Mouse (Mus musculus): ENCODE results near the gene Banf1. TPM values are rescaled to one million over a fixed set of nuclear protein-coding genes. Genes with fewer than 3 reads are reported as not detected.
A peak's percentile ranks its signal among the peaks of the same experiment; 100 is the strongest.

Gene Banf1
- 158 and 164 TPM in 2 replicates for polyA plus RNA-seq (2015; fragmentation: Nextera tagmentation; extraction: Ambion mirVana)

DNA sequence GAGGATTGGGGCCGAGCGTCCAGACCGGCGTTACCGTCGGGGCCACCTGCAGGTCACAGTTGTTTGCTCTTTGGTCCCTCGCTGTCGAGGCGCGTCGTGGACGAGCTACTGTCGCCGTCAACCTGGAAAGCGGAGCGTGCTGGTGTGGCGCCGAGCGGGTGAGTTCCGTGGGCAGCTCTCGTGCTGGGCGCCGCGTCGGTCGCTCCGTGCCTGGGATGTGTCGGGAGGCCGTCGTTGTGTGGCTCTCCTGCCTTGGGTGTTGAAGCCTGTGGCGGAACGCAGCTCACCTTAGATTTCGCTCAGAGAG is at the start of gene Banf1:
Gene Banf1, minus strand, starts transcription at position 116 of the 307 bp plus-strand sequence.
- no peaks in the 10 kb centered on the region for H3K27me3 ChIP-seq (ENCODE audit: insufficient read depth, low read length)
- peak within 1 kb of the TSS; percentile 97 for H3K27ac ChIP-seq (ENCODE audit: low read depth)
- TF ChIP-seq EP300 (IDR thresholded peaks at IDR 0.05; ENCODE audit: low read depth) (no peak), CTCF (IDR thresholded peaks at IDR 0.05; ENCODE audit: low read depth) (no peak)
- ATAC-seq (peak; percentile 8), DNase-seq (no peak)
- peaks cover 40% of the 10 kb centered on the region for H3K36me3 ChIP-seq (replicated peaks; ENCODE audit: insufficient read depth, low read length)
- peak within 1 kb of the TSS; percentile 79 for H3K9ac ChIP-seq (replicated peaks)
- 0% methylated on average over 31 of the region's 33 CpGs for WGBS (ENCODE audit: insufficient replicate concordance)
- peak within 1 kb of the TSS; percentile 71 for H3K4me3 ChIP-seq (ENCODE audit: low read depth, low read length)
- no peaks in the 10 kb centered on the region for H3K9me3 ChIP-seq (ENCODE audit: low read length)
- H3K4me2 ChIP-seq (ENCODE audit: low read depth, low read length): peak within 1 kb of the TSS; percentile 98
- H3K4me1 ChIP-seq (ENCODE audit: insufficient read depth): peaks cover 16% of the 10 kb centered on the region

DNA sequence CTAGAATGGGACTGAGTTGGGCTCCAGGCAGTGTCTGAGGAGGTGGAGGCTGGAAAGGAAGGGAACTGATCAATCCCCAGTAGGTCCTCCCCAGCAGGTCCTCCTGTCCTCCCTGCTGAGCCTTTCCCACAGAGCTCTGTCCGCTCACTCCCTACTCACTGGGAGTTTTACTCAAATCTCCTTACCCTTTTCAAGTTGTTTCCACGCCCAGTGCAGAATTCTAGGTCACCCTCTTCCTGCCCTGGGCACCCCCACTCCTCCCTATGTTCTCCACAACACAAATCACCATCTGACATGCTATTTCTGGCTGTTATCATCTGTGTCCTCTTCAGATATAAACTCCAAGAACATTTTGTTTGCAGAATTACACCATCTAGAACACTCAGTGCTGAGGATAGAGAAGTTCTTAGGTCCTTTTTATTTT is 47.6 kb upstream of the Banf1 start:
- H3K9ac ChIP-seq (replicated peaks): no peak overlapping the region
- TF ChIP-seq EP300 (IDR thresholded peaks at IDR 0.05; ENCODE audit: low read depth): peak; percentile 75
- no peak for TF ChIP-seq CTCF (IDR thresholded peaks at IDR 0.05; ENCODE audit: low read depth)
- DNase-seq (no peak), ATAC-seq (0 out of 2 replicates have a peak, but pooled peaks have one; percentile 40)
- peaks cover 8% of the 10 kb centered on the region for H3K36me3 ChIP-seq (replicated peaks; ENCODE audit: insufficient read depth, low read length)
- H3K4me1 ChIP-seq (ENCODE audit: insufficient read depth): peaks cover 9% of the 10 kb centered on the region
- WGBS (ENCODE audit: insufficient replicate concordance): 70% methylated on average over 2 of the region's 2 CpGs
- no peak overlapping the region for H3K4me3 ChIP-seq (ENCODE audit: low read depth, low read length)
- peak overlapping the region; percentile 55; the same call in 1 of the 2 replicates for H3K27ac ChIP-seq (ENCODE audit: low read depth)
- no peaks in the 10 kb centered on the region for H3K27me3 ChIP-seq (ENCODE audit: insufficient read depth, low read length)
- H3K4me2 ChIP-seq (ENCODE audit: low read depth, low read length): no peak overlapping the region
- H3K9me3 ChIP-seq (ENCODE audit: low read length): no peaks in the 10 kb centered on the region

DNA sequence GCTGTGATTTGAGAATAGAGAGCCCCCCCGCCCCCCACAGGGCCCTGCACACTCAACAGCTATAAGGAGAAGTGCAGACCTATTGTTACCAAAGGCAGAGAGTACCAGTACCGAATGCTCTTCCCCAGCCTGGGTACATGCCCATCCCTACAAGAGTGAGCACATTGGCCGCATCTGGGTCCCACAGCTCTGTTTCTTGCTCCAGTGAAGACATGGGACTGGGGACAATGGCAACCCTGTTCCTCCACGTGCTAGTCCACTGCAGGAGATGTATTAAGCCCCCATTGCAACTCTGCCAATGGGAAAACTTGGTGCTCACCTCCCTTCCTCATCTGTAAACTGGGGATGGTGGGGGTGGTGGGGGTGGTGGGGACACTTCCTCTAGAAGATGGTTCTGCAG is 46.9 kb upstream of the Banf1 start:
- Histone ChIP-seq H3K36me3 (replicated peaks; ENCODE audit: insufficient read depth, low read length) (peaks cover 8% of the 10 kb centered on the region), H3K9me3 (ENCODE audit: low read length) (no peaks in the 10 kb centered on the region), H3K9ac (replicated peaks) (no peak overlapping the region), H3K27me3 (ENCODE audit: insufficient read depth, low read length) (no peaks in the 10 kb centered on the region), H3K4me1 (ENCODE audit: insufficient read depth) (peaks cover 11% of the 10 kb centered on the region), H3K4me2 (ENCODE audit: low read depth, low read length) (no peak overlapping the region), H3K27ac (ENCODE audit: low read depth) (0 out of 2 replicates have a peak overlapping the region, but pooled peaks have one; percentile 55), H3K4me3 (ENCODE audit: low read depth, low read length) (no peak overlapping the region)
- ATAC-seq (no peak), DNase-seq (no peak)
- TF ChIP-seq EP300 (IDR thresholded peaks at IDR 0.05; ENCODE audit: low read depth) (no peak), CTCF (IDR thresholded peaks at IDR 0.05; ENCODE audit: low read depth) (no peak)
- 81% methylated on average over 4 of the region's 4 CpGs for WGBS (ENCODE audit: insufficient replicate concordance)

DNA sequence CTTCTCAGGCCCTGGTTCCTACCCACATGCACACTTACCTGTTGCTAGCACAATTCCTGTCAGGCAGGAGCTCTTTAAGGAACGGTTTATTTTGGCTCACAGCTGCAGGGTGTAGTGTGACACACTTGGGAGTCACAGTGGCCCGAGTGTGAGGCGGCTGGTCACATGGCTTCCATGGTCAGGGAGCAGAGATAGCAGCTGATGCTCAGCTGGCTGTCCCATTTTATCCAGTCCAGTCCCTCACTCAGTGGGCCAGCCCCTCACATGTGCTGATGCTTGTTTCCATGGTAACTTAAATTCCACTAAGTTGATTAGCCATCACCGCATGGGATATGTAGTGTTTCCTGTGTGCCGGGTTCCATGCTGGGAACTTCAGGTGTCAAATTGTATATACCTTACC is 45.0 kb upstream of the Banf1 start:
- ATAC-seq (no peak), DNase-seq (no peak)
- H3K27me3 ChIP-seq (ENCODE audit: insufficient read depth, low read length): no peaks in the 10 kb centered on the region
- no peak overlapping the region for H3K4me3 ChIP-seq (ENCODE audit: low read depth, low read length)
- TF ChIP-seq EP300 (IDR thresholded peaks at IDR 0.05; ENCODE audit: low read depth): no peak
- TF ChIP-seq CTCF (IDR thresholded peaks at IDR 0.05; ENCODE audit: low read depth): no peak
- no peak overlapping the region for H3K9ac ChIP-seq (replicated peaks)
- H3K27ac ChIP-seq (ENCODE audit: low read depth): no peak overlapping the region
- H3K9me3 ChIP-seq (ENCODE audit: low read length): no peaks in the 10 kb centered on the region
- peaks cover 23% of the 10 kb centered on the region for H3K4me1 ChIP-seq (ENCODE audit: insufficient read depth)
- H3K36me3 ChIP-seq (replicated peaks; ENCODE audit: insufficient read depth, low read length): no peaks in the 10 kb centered on the region
- no peak overlapping the region for H3K4me2 ChIP-seq (ENCODE audit: low read depth, low read length)
- 83% methylated on average over 5 of the region's 5 CpGs for WGBS (ENCODE audit: insufficient replicate concordance)

DNA sequence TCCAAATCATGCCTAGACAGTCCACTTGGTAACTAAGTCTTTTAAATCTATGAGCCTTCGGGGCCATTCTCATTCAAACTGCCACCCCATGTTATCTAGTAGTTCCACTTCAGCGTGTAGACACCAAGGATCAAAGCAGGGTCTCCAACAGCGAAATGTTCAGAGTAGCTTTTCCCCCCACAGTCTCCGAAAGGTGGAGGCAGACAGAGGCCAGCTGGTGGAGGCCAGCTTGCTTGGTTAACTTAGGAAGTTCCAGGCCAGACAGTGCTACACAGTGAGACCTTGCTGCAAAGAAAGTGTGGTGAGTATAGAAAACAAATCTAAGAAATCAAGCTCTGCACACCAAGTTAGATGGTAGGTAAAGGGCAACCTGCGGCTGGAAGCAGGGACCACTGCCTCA is 43.7 kb upstream of the Banf1 start:
- H3K9me3 ChIP-seq (ENCODE audit: low read length): no peaks in the 10 kb centered on the region
- no peak for ATAC-seq
- no peak for DNase-seq
- no peak overlapping the region for H3K4me3 ChIP-seq (ENCODE audit: low read depth, low read length)
- no peak overlapping the region for H3K27ac ChIP-seq (ENCODE audit: low read depth)
- no peak overlapping the region for H3K4me2 ChIP-seq (ENCODE audit: low read depth, low read length)
- no peaks in the 10 kb centered on the region for H3K36me3 ChIP-seq (replicated peaks; ENCODE audit: insufficient read depth, low read length)
- WGBS (ENCODE audit: insufficient replicate concordance): 89% methylated on average over 5 of the region's 5 CpGs
- no peak overlapping the region for H3K9ac ChIP-seq (replicated peaks)
- H3K4me1 ChIP-seq (ENCODE audit: insufficient read depth): peaks cover 26% of the 10 kb centered on the region
- TF ChIP-seq EP300 (IDR thresholded peaks at IDR 0.05; ENCODE audit: low read depth) (no peak), CTCF (IDR thresholded peaks at IDR 0.05; ENCODE audit: low read depth) (no peak)
- no peaks in the 10 kb centered on the region for H3K27me3 ChIP-seq (ENCODE audit: insufficient read depth, low read length)

DNA sequence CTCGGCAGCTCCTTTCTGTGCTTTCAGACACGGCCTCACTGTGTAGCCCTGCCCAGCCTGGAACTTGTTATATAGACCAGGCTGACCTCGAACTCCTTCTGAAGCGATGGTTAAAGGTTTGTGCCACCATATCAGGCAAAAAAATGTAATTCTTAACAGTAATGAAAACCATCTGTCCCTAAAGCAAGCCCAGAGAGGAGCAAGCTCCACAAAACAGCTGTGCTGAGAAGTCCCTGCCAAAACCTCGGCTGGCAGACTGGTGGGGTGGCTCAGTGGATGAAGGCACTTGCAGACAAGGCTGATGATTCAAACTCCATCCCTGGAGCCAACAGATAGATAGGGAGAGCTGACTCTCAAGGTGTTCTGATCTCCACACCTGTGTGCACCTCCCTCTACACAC is 42.1 kb upstream of the Banf1 start:
- 78% methylated on average over 5 of the region's 5 CpGs for WGBS (ENCODE audit: insufficient replicate concordance)
- no peak overlapping the region for H3K4me3 ChIP-seq (ENCODE audit: low read depth, low read length)
- no peaks in the 10 kb centered on the region for H3K9me3 ChIP-seq (ENCODE audit: low read length)
- H3K27me3 ChIP-seq (ENCODE audit: insufficient read depth, low read length): no peaks in the 10 kb centered on the region
- TF ChIP-seq CTCF (IDR thresholded peaks at IDR 0.05; ENCODE audit: low read depth) (no peak), EP300 (IDR thresholded peaks at IDR 0.05; ENCODE audit: low read depth) (no peak)
- ATAC-seq (no peak), DNase-seq (no peak)
- H3K36me3 ChIP-seq (replicated peaks; ENCODE audit: insufficient read depth, low read length): no peaks in the 10 kb centered on the region
- no peak overlapping the region for H3K9ac ChIP-seq (replicated peaks)
- no peak overlapping the region for H3K4me2 ChIP-seq (ENCODE audit: low read depth, low read length)
- peak overlapping the region; percentile 100 for H3K27ac ChIP-seq (ENCODE audit: low read depth)
- H3K4me1 ChIP-seq (ENCODE audit: insufficient read depth): peaks cover 21% of the 10 kb centered on the region

Data from liver, postnatal 0 days (tissue).